Mouse (Mus musculus) G1E-ER4 (cell line): Measurements from ENCODE around the gene Glp1r. TPM values are rescaled to one million over a fixed set of nuclear protein-coding genes. Genes with fewer than 3 reads are reported as not detected.

Experiments used
- GATA1 ChIP-seq: IDR thresholded peaks from one replicate; pipeline ENCODE4 v1.8.0; 2012; ENCODE audit warnings: low read length, inconsistent platforms
- polyA plus RNA-seq: library from polyadenylated mRNA; stranded (reverse); fragments of >175 nt; gene quantifications from 2 replicates; pipeline ENCODE4 v1.2.3, GENCODE M21; 2012

The Glp1r gene
- polyA plus RNA-seq, 1 experiment = not detected

DNA sequence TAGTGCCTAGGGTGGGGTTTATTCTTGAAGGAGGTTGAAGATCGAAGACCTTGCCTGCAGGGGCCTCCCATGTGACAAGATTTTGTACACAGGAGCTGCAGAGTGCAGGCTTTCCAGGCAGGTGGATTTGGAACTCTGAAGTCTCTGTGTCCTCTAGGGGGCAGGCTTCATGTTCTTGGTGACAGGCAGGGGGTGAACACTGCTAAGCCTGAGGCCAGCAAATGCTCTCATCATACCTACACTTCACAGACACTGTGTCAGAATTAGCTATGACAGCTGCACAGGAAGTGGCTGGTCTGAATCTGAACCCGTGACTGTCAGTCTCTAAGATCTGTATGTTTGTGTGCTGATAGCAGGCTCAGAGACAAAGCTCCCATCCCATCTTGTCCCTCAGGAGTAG lies 8.9 kb upstream of the Glp1r start:
- TF ChIP-seq GATA1 = no peak

- no peak for TF ChIP-seq GATA1
These were observed 4.5 kb upstream of the Glp1r start for GRCm38 (mm10) chr17:30897075-30897474.

DNA sequence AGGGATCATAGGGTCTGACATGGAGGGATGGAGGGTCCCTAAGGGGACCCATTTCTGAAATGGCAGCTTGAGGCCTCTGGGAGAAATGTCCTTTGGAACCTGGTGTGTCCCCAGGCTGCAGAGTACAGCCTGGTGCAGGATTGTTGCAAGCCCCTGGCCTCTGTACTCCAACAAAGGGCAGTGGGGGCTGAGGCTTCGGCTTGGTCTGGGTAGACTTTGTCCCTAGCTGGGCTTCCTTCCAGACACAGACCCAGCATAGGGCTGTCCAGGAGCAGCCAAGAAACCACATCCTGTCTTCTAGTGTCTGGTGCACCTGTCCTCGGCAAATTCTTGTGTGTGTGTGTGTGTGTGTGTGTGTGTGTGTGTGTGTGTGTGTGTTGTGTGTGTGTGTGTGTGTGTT lies 2.5 kb downstream of the Glp1r start:
- no peak for TF ChIP-seq GATA1

- TF ChIP-seq GATA1 = no peak
These were observed 6.0 kb downstream of the Glp1r start for GRCm38 (mm10) chr17:30907577-30907976.

DNA sequence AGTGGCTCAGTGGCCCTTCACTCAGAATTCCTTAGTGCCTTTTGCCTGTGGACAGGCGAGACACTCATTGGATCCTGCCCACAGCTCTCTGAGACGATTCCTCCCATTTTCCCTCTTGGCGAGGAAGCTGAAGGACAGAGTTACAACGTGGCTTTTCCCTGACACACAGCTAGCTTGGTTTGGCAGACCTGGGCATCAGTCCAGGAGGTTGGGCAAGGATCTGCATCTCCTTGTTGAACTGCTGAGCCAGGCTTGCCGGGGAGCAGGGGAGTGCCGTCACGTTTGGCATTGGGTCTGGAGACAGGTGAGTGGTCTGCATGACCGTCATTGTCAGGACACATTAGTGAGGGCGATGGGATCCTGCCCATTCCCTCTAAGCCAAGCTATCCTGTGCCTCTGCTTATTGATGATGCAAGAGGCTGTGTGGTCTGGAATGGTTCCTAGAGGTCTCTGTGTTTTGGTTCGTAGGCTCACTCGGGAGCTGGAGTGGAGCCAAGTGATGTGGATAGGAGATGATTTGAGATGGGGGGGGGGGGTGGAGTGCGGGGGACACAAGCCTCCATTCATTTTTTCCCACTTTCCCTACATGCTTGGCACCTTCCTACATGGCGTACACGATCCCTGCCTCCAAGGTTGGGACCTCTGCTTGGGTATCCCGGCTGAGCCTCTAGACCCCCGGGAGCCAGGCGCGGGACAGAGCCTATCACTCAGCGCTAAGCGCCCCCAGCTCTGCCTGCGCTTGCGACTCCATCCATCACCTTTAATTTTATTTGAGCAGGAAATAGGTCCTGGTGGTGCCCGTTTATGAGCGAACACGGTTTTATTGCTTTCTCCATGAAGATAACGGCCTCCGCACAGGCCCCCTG lies 9.5 kb downstream of the Glp1r start:
- TF ChIP-seq GATA1 = no peak

DNA sequence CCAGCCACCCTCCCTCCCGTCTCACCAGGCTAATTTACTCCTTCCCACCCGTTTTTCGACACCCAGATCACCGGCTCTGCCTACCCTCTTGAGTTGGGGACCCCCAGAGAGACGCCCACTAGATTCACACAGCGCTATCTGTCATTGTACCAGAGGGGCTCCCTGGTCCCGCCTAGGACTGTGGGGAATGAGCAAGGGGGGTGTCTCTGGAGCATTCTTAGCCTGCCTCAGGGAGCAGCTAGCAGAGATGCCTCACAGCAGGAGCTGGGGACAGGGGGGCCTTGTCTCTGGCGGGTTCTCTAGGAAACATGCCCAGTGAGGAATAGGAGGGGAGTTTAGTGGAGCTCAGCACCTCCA lies 10.1 kb downstream of the Glp1r start:
- no peak for TF ChIP-seq GATA1

DNA sequence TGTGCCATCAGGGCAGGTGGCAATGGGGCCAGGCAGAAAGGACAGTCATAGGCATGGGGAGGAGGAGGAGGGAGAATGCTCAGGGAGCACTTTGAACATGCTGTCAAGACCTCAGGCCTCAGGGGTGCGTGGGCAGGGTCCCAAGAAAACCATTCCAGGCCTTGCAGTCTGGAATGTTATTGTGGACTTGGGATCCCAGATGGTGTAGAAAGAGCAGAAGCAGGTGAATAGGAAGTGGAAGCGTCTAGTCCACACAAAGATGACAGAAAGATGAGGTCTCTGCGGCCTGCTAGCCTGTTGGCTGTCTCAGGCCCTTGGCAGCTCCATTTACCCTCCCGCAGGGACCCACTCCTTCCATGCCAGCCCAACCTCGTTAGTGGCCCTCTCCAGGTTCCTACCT lies 10.9 kb downstream of the Glp1r start:
- no peak for TF ChIP-seq GATA1

- TF ChIP-seq GATA1 = no peak
These were observed 12.6 kb downstream of the Glp1r start for GRCm38 (mm10) chr17:30914264-30914663.

- no peak for TF ChIP-seq GATA1
These were observed 21.9 kb downstream of the Glp1r start for GRCm38 (mm10) chr17:30923566-30923965.

GRCm38 (mm10) chr17:30930827-30931226 lies 29.2 kb downstream of the Glp1r start:
- TF ChIP-seq GATA1 = no peak

DNA sequence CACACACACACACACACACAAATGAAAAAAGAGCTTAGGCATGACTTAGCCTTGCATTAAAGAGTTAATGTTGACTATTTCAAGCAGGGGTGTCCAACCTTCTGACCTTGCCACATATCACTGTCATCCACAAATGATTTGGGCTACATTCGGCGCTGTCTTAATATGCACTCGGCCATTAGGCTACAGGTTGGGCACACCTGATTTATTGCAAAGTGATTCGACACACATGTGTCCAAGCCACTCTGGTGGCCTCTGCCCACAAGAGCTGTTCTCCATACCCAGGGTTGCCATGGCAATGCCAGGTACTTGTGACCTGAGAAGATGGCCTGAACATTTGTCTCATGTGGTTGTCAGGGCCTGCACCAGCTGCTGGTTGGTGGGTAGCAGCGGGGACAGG lies 31.2 kb downstream of the Glp1r start:
- TF ChIP-seq GATA1 = no peak

DNA sequence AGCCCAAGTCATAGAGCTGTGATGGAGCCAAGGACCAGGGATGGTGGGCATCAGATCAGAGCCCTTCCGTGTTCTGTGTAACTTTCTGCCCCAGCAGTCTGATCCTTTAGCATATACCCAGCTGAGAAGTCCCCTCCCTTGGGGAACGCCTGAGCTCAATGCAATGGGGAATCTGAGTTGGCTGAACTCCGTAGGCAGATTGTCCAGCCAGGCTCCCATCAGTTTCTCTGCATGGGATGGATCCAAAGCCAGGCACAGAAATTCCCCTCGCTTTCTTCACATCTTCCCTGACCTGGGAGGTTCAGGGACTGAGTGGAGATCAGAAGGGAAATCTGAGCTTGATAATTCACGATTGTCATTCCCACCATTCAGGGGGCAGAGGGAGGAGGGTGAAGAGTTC lies 33.7 kb downstream of the Glp1r start:
- no peak for TF ChIP-seq GATA1

- no peak for TF ChIP-seq GATA1
These were observed 36.9 kb downstream of the Glp1r start for GRCm38 (mm10) chr17:30938554-30938953.

DNA sequence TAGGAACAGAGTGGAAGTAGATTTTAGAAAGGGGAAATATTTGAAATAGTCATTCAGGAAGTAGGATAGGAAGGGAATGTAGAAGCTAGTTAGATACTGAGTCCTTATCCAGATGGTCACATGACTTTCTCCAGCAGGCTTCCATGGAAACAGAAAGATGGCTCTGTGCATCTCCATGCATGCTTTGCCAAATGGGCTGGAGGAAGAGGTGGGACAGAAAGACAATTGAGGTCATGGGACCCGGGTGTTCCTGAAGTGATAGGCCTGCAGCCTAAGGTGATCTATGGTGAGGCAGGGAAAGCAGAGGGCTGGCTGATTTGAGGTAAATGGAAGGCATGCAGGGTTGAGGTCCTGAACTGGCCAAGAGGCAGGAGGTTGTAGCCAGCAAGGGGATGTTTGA lies 46.8 kb downstream of the Glp1r start:
- no peak for TF ChIP-seq GATA1

DNA sequence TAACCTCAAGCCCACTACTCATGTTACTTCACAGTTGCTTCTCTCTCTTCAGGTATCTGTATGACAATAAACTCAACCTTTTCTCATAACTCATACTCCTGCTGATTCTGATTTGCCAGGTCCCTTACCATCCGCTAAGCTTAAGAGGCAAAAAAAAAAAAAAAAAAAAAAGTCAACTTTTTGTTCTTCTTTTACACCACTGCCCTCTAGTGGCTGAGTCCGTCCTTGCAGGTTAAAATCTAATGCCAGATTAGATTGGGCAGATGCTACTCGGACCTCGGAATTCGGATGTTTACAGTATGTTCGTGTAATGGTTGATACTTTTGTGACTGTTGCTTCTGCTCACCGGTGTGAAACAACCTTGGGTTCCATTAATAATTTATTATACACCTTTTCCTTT lies 49.2 kb downstream of the Glp1r start:
- TF ChIP-seq GATA1 = no peak

- TF ChIP-seq GATA1 = no peak
These were observed 50.0 kb downstream of the Glp1r start for GRCm38 (mm10) chr17:30951600-30951999.

DNA sequence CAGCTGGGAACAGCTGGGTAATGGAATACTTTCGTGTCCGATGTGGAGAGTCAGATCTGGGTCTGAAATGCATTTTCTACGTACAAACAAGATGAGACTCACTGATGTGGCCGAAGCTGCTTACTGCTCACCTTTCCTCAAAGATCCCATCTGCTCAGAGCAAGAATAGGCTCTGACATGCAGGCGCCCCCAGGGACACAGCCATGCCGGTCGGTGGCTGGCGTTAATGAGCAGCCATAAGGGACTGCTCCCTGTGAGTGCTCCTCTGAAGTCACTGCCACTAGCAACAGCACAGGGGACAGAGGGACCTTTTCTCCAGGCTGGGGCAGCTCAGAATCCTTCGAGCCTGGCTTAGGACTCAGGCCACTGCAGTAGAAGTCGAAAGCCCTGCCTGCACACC lies 52.7 kb downstream of the Glp1r start, which contains the start of gene Umodl1:
Gene Umodl1, plus strand, starts transcription at position 301 of the 400 bp plus-strand sequence.
- TF ChIP-seq GATA1 = no peak
